Mouse (Mus musculus): ENCODE data around the gene Nek1. TPM values are rescaled to one million over a fixed set of nuclear protein-coding genes. Genes with fewer than 3 reads are reported as not detected.

Gene Nek1
- 2.3 and 4.8 TPM in 2 replicates for polyA plus RNA-seq (2012; ENCODE audit: low replicate concordance)

DNA sequence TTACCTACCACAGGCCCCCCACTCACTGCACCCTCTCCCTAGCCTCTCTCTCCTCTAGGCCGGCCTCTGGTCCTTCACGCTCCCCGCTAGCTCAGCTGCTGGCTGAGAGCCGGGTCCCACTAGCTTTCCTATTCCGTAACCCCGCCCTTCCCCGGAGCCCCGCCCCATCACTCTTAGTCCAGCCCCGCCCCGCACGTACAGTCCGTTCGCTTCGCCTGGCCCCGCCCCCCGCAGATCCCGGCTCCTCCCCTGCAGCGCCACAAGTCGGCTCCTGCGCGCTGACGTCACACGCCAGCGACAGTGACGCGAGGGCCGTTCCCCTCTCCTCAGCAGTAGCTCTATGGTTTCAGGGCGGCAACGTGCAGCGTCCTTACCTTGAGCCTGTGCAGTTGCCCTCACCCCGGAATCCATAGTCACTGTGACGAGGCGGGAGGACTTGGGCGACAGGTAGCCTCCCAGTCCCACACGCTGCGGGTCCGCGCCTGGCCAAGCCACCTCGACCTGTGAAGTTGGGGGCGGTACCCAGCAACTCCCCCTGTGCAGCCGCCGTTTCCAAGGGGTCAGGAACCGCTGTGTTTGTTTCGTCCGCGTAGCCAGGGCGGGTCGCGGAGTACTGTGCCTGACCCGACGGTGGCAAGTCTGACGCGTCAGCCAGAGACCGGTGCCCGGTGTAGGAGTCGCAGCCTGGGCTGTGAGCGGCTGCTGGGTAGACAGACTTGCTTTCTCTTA, at the start of gene Nek1:
Gene Nek1 (plus strand): TSS at position 286 of the 729 bp plus-strand sequence.

DNA sequence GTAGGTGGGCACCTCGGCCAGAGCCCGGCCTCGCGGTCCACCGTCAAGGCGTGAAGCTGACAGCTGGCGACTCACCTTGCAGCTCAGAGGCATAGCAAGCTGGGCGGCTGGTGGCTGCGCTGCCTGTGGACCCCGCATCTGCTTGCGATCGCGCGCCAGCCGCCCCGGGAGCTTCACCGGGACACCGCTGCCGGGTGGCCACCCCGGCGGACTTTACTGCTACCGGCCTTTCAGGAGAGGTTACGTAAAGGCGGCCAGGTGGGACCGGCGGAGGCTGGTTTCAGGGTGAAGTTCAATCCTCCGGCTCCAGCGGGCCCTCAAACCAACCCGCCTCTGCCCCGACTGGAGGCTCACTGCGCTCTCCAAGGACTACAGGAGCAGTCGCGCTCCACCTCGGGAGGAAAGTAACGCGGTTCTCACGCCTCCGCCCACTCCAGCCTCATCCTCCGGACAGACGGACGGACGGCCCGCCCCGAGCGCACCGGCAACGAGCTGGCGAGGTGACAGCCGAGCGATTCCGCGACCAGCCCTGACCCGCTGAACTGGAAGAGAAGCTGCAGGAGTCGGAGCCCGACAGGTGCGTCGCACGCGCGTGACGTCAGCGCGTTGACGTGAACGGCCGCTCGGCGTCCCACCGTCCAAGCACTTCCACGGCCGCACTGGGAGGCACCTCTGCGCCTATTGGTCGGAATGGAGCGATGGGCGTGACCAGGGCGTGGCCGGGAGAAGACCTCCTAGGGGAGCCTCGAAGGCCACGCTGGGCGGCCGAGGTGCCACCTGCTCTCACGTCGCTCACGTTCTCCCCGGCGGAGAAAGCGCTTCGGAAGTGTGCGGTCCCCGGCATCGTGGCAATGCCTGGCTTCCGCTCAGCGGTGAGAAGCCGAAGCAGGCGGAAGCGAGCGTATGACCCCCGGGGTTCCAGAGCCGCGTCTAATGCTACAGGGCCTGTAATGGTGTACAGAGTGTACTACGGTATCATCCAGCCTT, 10.0 kb upstream of the Nek1 start, which contains the start of gene Clcn3:
Gene Clcn3 (minus strand): TSS at position 600 of the 987 bp plus-strand sequence.

Other genes starting within 250 kb of the Nek1 start
- gene Hpf1, start 102.8 kb upstream of the Nek1 start, polyA plus RNA-seq (2012; ENCODE audit: low replicate concordance): 2.0 and 5.6 TPM in 2 replicates
- gene Clcn3, start 9.9 kb upstream of the Nek1 start, polyA plus RNA-seq (2012; ENCODE audit: low replicate concordance): 15.0 and 17.9 TPM in 2 replicates
- 1.9 and 2.5 TPM in 2 replicates for gene Sh3rf1, start 230.7 kb downstream of the Nek1 start, polyA plus RNA-seq (2012; ENCODE audit: low replicate concordance)